Mouse (Mus musculus) neural tube, embryonic 15.5 days (tissue): ENCODE results near the gene Crim1. TPM values are rescaled to one million over a fixed set of nuclear protein-coding genes. Genes with fewer than 3 reads are reported as not detected.

ENCODE experiments used
- ATAC-seq: fragments of 200-750 bp; cut with Nextera tagmentation; 2 replicates; pipeline ENCODE4 v1.8.0; 2017; ENCODE audit warnings: mild to moderate bottlenecking, moderate TSS enrichment, moderate library complexity; ENCODE audit not compliant: low FRiP score
- H3K27ac ChIP-seq: fragments of 300-500 bp; sonication (generic); replicated peaks from 2 replicates; pipeline ENCODE4 v1.5.1; 2015; ENCODE audit warnings: mild to moderate bottlenecking, inconsistent platforms
- H3K27me3 ChIP-seq: fragments of 300-500 bp; sonication (generic); replicated peaks from 2 replicates; pipeline ENCODE4 v1.6.1; 2015; ENCODE audit warnings: inconsistent platforms
- H3K36me3 ChIP-seq: fragments of 300-500 bp; sonication (generic); 2 replicates; pipeline ENCODE4 v1.6.1; 2015; ENCODE audit warnings: inconsistent platforms
- H3K4me1 ChIP-seq: fragments of 300-500 bp; sonication (generic); 2 replicates; pipeline ENCODE4 v1.6.1; 2015; ENCODE audit warnings: inconsistent platforms
- H3K4me2 ChIP-seq: fragments of 300-500 bp; sonication (generic); 2 replicates; pipeline ENCODE4 v1.6.1; 2015; ENCODE audit warnings: inconsistent platforms, mild to moderate bottlenecking, moderate library complexity
- H3K4me3 ChIP-seq: fragments of 300-500 bp; sonication (generic); replicated peaks from 2 replicates; pipeline ENCODE4 v1.5.1; 2015; ENCODE audit warnings: mild to moderate bottlenecking, inconsistent platforms
- H3K9ac ChIP-seq: fragments of 300-500 bp; sonication (generic); replicated peaks from 2 replicates; pipeline ENCODE4 v1.6.1; 2015; ENCODE audit warnings: mild to moderate bottlenecking, inconsistent platforms
- H3K9me3 ChIP-seq: fragments of 300-500 bp; sonication (generic); replicated peaks from 2 replicates; pipeline ENCODE4 v1.6.1; 2016; ENCODE audit warnings: inconsistent platforms
- WGBS: fragments of 180-500 bp; shearing (Covaris S2); methylation state at CpG from one replicate; pipeline ENCODE4 v1.1.7; 2015; ENCODE audit warnings: mixed read lengths; 5-methylcytosine and 5-hydroxymethylcytosine counted together
- polyA plus RNA-seq: library from polyadenylated mRNA; unstranded; fragments of >200 nt; fragmentation: Nextera tagmentation; extraction: Ambion mirVana; gene quantifications from 2 replicates; pipeline ENCODE4 v1.2.1, GENCODE M21; 2015

Gene Crim1
- polyA plus RNA-seq, 1 experiment from 2014 or later = 15.8 TPM

GRCm38 (mm10) chr17:78317381-78317780 lies 117.3 kb downstream of the Crim1 start:
- ATAC-seq = no peak
- no peaks in the 10 kb centered on the region for H3K27me3 ChIP-seq
- peaks cover 7% of the 10 kb centered on the region; the same call in 1 of the 2 replicates for H3K36me3 ChIP-seq
- WGBS = 66% methylated on average over 5 of the region's 5 CpGs
- H3K9me3 ChIP-seq = no peaks in the 10 kb centered on the region
- H3K4me1 ChIP-seq = peaks cover 9% of the 10 kb centered on the region
- no peak overlapping the region for H3K4me2 ChIP-seq
- no peak overlapping the region for H3K4me3 ChIP-seq
- no peak overlapping the region for H3K9ac ChIP-seq
- H3K27ac ChIP-seq = no peak overlapping the region

GRCm38 (mm10) chr17:78318810-78319209 lies 118.8 kb downstream of the Crim1 start:
- Histone ChIP-seq H3K4me3 (no peak overlapping the region), H3K27me3 (no peaks in the 10 kb centered on the region), H3K4me1 (peaks cover 9% of the 10 kb centered on the region), H3K9ac (no peak overlapping the region), H3K4me2 (no peak overlapping the region), H3K9me3 (no peaks in the 10 kb centered on the region), H3K27ac (no peak overlapping the region), H3K36me3 (peaks cover 7% of the 10 kb centered on the region; the same call in 1 of the 2 replicates)
- WGBS = 87% methylated on average over 3 of the region's 3 CpGs
- ATAC-seq = no peak

GRCm38 (mm10) chr17:78321216-78321835 lies 121.3 kb downstream of the Crim1 start:
- Histone ChIP-seq H3K27ac (no peak overlapping the region), H3K9ac (no peak overlapping the region), H3K9me3 (no peaks in the 10 kb centered on the region), H3K4me1 (no peaks in the 10 kb centered on the region), H3K27me3 (no peaks in the 10 kb centered on the region), H3K36me3 (peaks cover 3% of the 10 kb centered on the region; the same call in 1 of the 2 replicates), H3K4me2 (no peak overlapping the region), H3K4me3 (no peak overlapping the region)
- WGBS = 94% methylated on average over 11 of the region's 11 CpGs
- ATAC-seq = no peak

GRCm38 (mm10) chr17:78322369-78323335 lies 122.6 kb downstream of the Crim1 start:
- no peak overlapping the region for H3K27ac ChIP-seq

GRCm38 (mm10) chr17:78325761-78326332 lies 125.8 kb downstream of the Crim1 start:
- Histone ChIP-seq H3K27me3 (no peaks in the 10 kb centered on the region), H3K9me3 (no peaks in the 10 kb centered on the region), H3K4me1 (peaks cover 3% of the 10 kb centered on the region; the same call in 1 of the 2 replicates), H3K36me3 (no peaks in the 10 kb centered on the region; the same call in 1 of the 2 replicates), H3K4me3 (no peak overlapping the region), H3K4me2 (no peak overlapping the region), H3K27ac (no peak overlapping the region), H3K9ac (no peak overlapping the region)
- 63% methylated on average over 7 of the region's 7 CpGs for WGBS
- ATAC-seq = 0 out of 2 replicates have a peak, but pooled peaks have one; percentile 3

More at GRCm38 (mm10) chr17:78322369-78323335, 122.6 kb downstream of the Crim1 start:
- Histone ChIP-seq H3K4me3 (no peak overlapping the region), H3K9ac (no peak overlapping the region), H3K27me3 (no peaks in the 10 kb centered on the region), H3K4me2 (no peak overlapping the region), H3K36me3 (peaks cover 1% of the 10 kb centered on the region; the same call in 1 of the 2 replicates), H3K9me3 (no peaks in the 10 kb centered on the region), H3K4me1 (no peaks in the 10 kb centered on the region)
- WGBS = 63% methylated on average over 18 of the region's 18 CpGs
- no peak for ATAC-seq

GRCm38 (mm10) chr17:78326381-78326780 lies 126.3 kb downstream of the Crim1 start:
- Histone ChIP-seq H3K27me3 (no peaks in the 10 kb centered on the region), H3K4me1 (peaks cover 3% of the 10 kb centered on the region; the same call in 1 of the 2 replicates), H3K4me3 (no peak overlapping the region), H3K9ac (no peak overlapping the region), H3K27ac (no peak overlapping the region), H3K36me3 (no peaks in the 10 kb centered on the region; the same call in 1 of the 2 replicates), H3K9me3 (no peaks in the 10 kb centered on the region), H3K4me2 (no peak overlapping the region)
- 87% methylated on average over 2 of the region's 2 CpGs for WGBS
- no peak for ATAC-seq

- H3K36me3 ChIP-seq = no peaks in the 10 kb centered on the region; the same call in 1 of the 2 replicates
- H3K4me2 ChIP-seq = no peak overlapping the region
- H3K9ac ChIP-seq = no peak overlapping the region
- H3K4me3 ChIP-seq = no peak overlapping the region
- WGBS = 70% methylated on average over 4 of the region's 4 CpGs
- H3K27ac ChIP-seq = no peak overlapping the region
- no peaks in the 10 kb centered on the region for H3K9me3 ChIP-seq
- ATAC-seq = no peak
- H3K27me3 ChIP-seq = no peaks in the 10 kb centered on the region
- peaks cover 3% of the 10 kb centered on the region; the same call in 1 of the 2 replicates for H3K4me1 ChIP-seq
Observed at GRCm38 (mm10) chr17:78327187-78327586, 127.1 kb downstream of the Crim1 start.

GRCm38 (mm10) chr17:78328287-78328686 lies 128.2 kb downstream of the Crim1 start:
- H3K27me3 ChIP-seq = no peaks in the 10 kb centered on the region
- ATAC-seq = no peak
- 18% methylated on average over 3 of the region's 3 CpGs for WGBS
- H3K27ac ChIP-seq = no peak overlapping the region
- H3K9me3 ChIP-seq = no peaks in the 10 kb centered on the region
- H3K4me3 ChIP-seq = no peak overlapping the region
- H3K9ac ChIP-seq = no peak overlapping the region
- H3K36me3 ChIP-seq = no peaks in the 10 kb centered on the region; the same call in 1 of the 2 replicates
- peaks cover 3% of the 10 kb centered on the region; the same call in 1 of the 2 replicates for H3K4me1 ChIP-seq
- H3K4me2 ChIP-seq = no peak overlapping the region

- ATAC-seq = no peak
- Histone ChIP-seq H3K9ac (no peak overlapping the region), H3K36me3 (peaks cover 3% of the 10 kb centered on the region; the same call in 1 of the 2 replicates), H3K9me3 (no peaks in the 10 kb centered on the region), H3K4me2 (no peak overlapping the region), H3K27ac (no peak overlapping the region), H3K4me1 (peaks cover 3% of the 10 kb centered on the region; the same call in 1 of the 2 replicates), H3K27me3 (no peaks in the 10 kb centered on the region), H3K4me3 (no peak overlapping the region)
- WGBS = 70% methylated on average over 8 of the region's 8 CpGs
Observed at GRCm38 (mm10) chr17:78331438-78331837, 131.4 kb downstream of the Crim1 start.

- WGBS = 96% methylated on average over 10 of the region's 10 CpGs
- H3K27me3 ChIP-seq = no peaks in the 10 kb centered on the region
- no peak overlapping the region for H3K27ac ChIP-seq
- H3K4me2 ChIP-seq = no peak overlapping the region
- ATAC-seq = no peak
- H3K4me1 ChIP-seq = peaks cover 2% of the 10 kb centered on the region; the same call in 1 of the 2 replicates
- H3K9me3 ChIP-seq = no peaks in the 10 kb centered on the region
- no peak overlapping the region for H3K4me3 ChIP-seq
- peaks cover 6% of the 10 kb centered on the region for H3K36me3 ChIP-seq
- no peak overlapping the region for H3K9ac ChIP-seq
Observed at GRCm38 (mm10) chr17:78333275-78333674, 133.2 kb downstream of the Crim1 start.

GRCm38 (mm10) chr17:78335250-78335649 lies 135.2 kb downstream of the Crim1 start:
- Histone ChIP-seq H3K9ac (no peak overlapping the region), H3K4me3 (no peak overlapping the region), H3K4me2 (no peak overlapping the region), H3K9me3 (no peaks in the 10 kb centered on the region), H3K27ac (no peak overlapping the region), H3K36me3 (peaks cover 6% of the 10 kb centered on the region), H3K27me3 (no peaks in the 10 kb centered on the region), H3K4me1 (no peaks in the 10 kb centered on the region)
- 89% methylated on average over 8 of the region's 8 CpGs for WGBS
- no peak for ATAC-seq
